Mouse (Mus musculus) CH12.LX (cell line): ENCODE results near the gene Mark4. TPM values are rescaled to one million over a fixed set of nuclear protein-coding genes. Genes with fewer than 3 reads are reported as not detected.
A peak's percentile ranks its signal among the peaks of the same experiment; 100 is the strongest.

Source experiments
- DNase-seq: peaks from one replicate; pipeline ENCODE4 v3.0.0-alpha.2; 2013; ENCODE audit errors: extremely low read depth
- H3K27ac ChIP-seq: 2 replicates; pipeline ENCODE4 v1.5.1; 2012; ENCODE audit warnings: low read depth, mild to moderate bottlenecking, control low read depth, moderate library complexity; ENCODE audit not compliant: insufficient read depth
- H3K27me3 ChIP-seq: replicated peaks from 2 replicates; pipeline ENCODE3; 2012; ENCODE audit warnings: inconsistent platforms
- H3K36me3 ChIP-seq, 2 experiments: replicated peaks in 1 of 2; 2 replicates each; pipeline versions ENCODE3 to v1.6.1; 2012; ENCODE audit warnings: inconsistent platforms in 1 of 2, low read length in 1 of 2, mild to moderate bottlenecking in 1 of 2, mixed read lengths in 1 of 2, moderate library complexity in 1 of 2; ENCODE audit not compliant: control insufficient read depth in 1 of 2, insufficient read depth in 1 of 2
- H3K4me1 ChIP-seq, 2 experiments: 2 replicates each; pipeline ENCODE4 v1.6.1; 2012; ENCODE audit warnings: inconsistent platforms in 1 of 2, moderate library complexity in 1 of 2; ENCODE audit not compliant: insufficient read depth in 2 of 2, control insufficient read depth in 1 of 2
- H3K4me2 ChIP-seq: 2 replicates; pipeline ENCODE4 v1.6.1; 2012; ENCODE audit warnings: low read depth, mild to moderate bottlenecking, control low read depth; ENCODE audit not compliant: poor library complexity, insufficient read depth, severe bottlenecking
- H3K4me3 ChIP-seq, 3 experiments: fragments of 150-350 bp in 1 of 3; sonication (generic) in 1 of 3; replicated peaks in 1 of 3; 2 replicates each; pipeline versions ENCODE3 to v1.5.1; 2011 to 2012; ENCODE audit warnings: low read depth in 2 of 3, low read length in 2 of 3, mild to moderate bottlenecking in 2 of 3, moderate library complexity in 2 of 3, control low read depth in 1 of 3, improper control_type of control experiment in 1 of 3, inconsistent platforms in 1 of 3, mixed read lengths in 1 of 3; ENCODE audit not compliant: poor library complexity in 1 of 3
- H3K79me2 ChIP-seq: replicated peaks from 2 replicates; pipeline ENCODE4 v1.6.1; 2012; ENCODE audit warnings: mild to moderate bottlenecking, moderate library complexity; ENCODE audit not compliant: control insufficient read depth, poor library complexity, insufficient read depth, severe bottlenecking; ENCODE audit errors: extremely low read depth
- H3K9ac ChIP-seq: 2 replicates; pipeline ENCODE4 v1.6.1; 2012; ENCODE audit warnings: low read depth, mild to moderate bottlenecking, control low read depth, moderate library complexity; ENCODE audit not compliant: insufficient read depth
- H3K9me3 ChIP-seq: replicated peaks from 2 replicates; pipeline ENCODE3; 2012; ENCODE audit warnings: low read length, inconsistent platforms, mixed read lengths
- BHLHE40 ChIP-seq: IDR thresholded peaks from 2 replicates; pipeline ENCODE4 v1.6.1; 2011; ENCODE audit warnings: mild to moderate bottlenecking, low read depth, low read length, improper control_type of control experiment
- CHD1 ChIP-seq: IDR thresholded peaks from 2 replicates; pipeline ENCODE4 v1.6.1; 2012; ENCODE audit warnings: low read depth, low read length, improper control_type of control experiment, inconsistent platforms
- CHD2 ChIP-seq: IDR thresholded peaks from 2 replicates; pipeline ENCODE4 v1.6.1; 2011; ENCODE audit warnings: low read length, improper control_type of control experiment
- CTCF ChIP-seq, 2 experiments: IDR thresholded peaks in 1 of 2; conservative IDR thresholded peaks in 1 of 2; 2 replicates each; pipeline ENCODE4 v1.5.1; 2011 to 2012; ENCODE audit warnings: low read depth in 2 of 2, low read length in 2 of 2, improper control_type of control experiment in 1 of 2, inconsistent platforms in 1 of 2, mild to moderate bottlenecking in 1 of 2, moderate library complexity in 1 of 2
- E2F4 ChIP-seq: IDR thresholded peaks from 2 replicates; pipeline ENCODE4 v1.6.1; 2011; ENCODE audit warnings: low read depth, low read length, improper control_type of control experiment; ENCODE audit not compliant: insufficient replicate concordance
- ELF1 ChIP-seq: IDR thresholded peaks from 2 replicates; pipeline ENCODE4 v1.6.1; 2014; ENCODE audit warnings: low read depth, mild to moderate bottlenecking, inconsistent platforms, low read length, improper control_type of control experiment
- EP300 ChIP-seq: IDR thresholded peaks from 2 replicates; pipeline ENCODE4 v1.6.1; 2011; ENCODE audit warnings: low read length, improper control_type of control experiment
- ETS1 ChIP-seq: conservative IDR thresholded peaks from 2 replicates; pipeline ENCODE4 v1.6.1; 2012; ENCODE audit warnings: low read depth, mild to moderate bottlenecking, inconsistent platforms, low read length, improper control_type of control experiment, moderate library complexity
- HCFC1 ChIP-seq: IDR thresholded peaks from 2 replicates; pipeline ENCODE4 v1.6.1; 2012; ENCODE audit warnings: low read depth, mild to moderate bottlenecking, inconsistent platforms, low read length, improper control_type of control experiment
- IRF4 ChIP-seq: IDR thresholded peaks from 2 replicates; pipeline ENCODE4 v1.6.1; 2014; ENCODE audit warnings: low read depth, mild to moderate bottlenecking, inconsistent platforms, low read length, improper control_type of control experiment
- JUN ChIP-seq: IDR thresholded peaks from 2 replicates; pipeline ENCODE4 v1.6.1; 2011; ENCODE audit warnings: low read depth, mild to moderate bottlenecking, low read length, improper control_type of control experiment, moderate library complexity; ENCODE audit not compliant: insufficient read depth
- MAFK ChIP-seq: IDR thresholded peaks from 2 replicates; pipeline ENCODE4 v1.6.1; 2011; ENCODE audit warnings: low read length, improper control_type of control experiment; ENCODE audit not compliant: insufficient replicate concordance
- MAX ChIP-seq: IDR thresholded peaks from 2 replicates; pipeline ENCODE4 v1.6.1; 2011; ENCODE audit warnings: low read length, improper control_type of control experiment
- MXI1 ChIP-seq: IDR thresholded peaks from 2 replicates; pipeline ENCODE4 v1.6.1; 2011; ENCODE audit warnings: mild to moderate bottlenecking, low read depth, low read length, improper control_type of control experiment
- MYC ChIP-seq: IDR thresholded peaks from 2 replicates; pipeline ENCODE4 v1.6.1; 2011; ENCODE audit warnings: low read depth, mild to moderate bottlenecking, improper control_type of control experiment, low read length
- NELFE ChIP-seq: IDR thresholded peaks from 2 replicates; pipeline ENCODE4 v1.6.1; 2011; ENCODE audit warnings: low read depth, low read length, improper control_type of control experiment
- NRF1 ChIP-seq: IDR thresholded peaks from 2 replicates; pipeline ENCODE4 v1.6.1; 2014; ENCODE audit warnings: low read depth, mild to moderate bottlenecking, inconsistent platforms, low read length, improper control_type of control experiment, moderate library complexity
- POLR2A ChIP-seq: IDR thresholded peaks from 2 replicates; pipeline ENCODE4 v1.6.1; 2011; ENCODE audit warnings: low read depth, mild to moderate bottlenecking, improper control_type of control experiment, low read length
- POLR2AphosphoS2 ChIP-seq: IDR thresholded peaks from 2 replicates; pipeline ENCODE4 v1.6.1; 2011; ENCODE audit warnings: low read depth, low read length, improper control_type of control experiment
- RAD21 ChIP-seq: IDR thresholded peaks from 2 replicates; pipeline ENCODE4 v1.6.1; 2011; ENCODE audit warnings: low read depth, mild to moderate bottlenecking, low read length, improper control_type of control experiment, moderate library complexity
- RCOR1 ChIP-seq: conservative IDR thresholded peaks from 2 replicates; pipeline ENCODE4 v1.6.1; 2012; ENCODE audit warnings: low read depth, mild to moderate bottlenecking, inconsistent platforms, low read length, improper control_type of control experiment
- SIN3A ChIP-seq: IDR thresholded peaks from 2 replicates; pipeline ENCODE4 v1.6.1; 2012; ENCODE audit warnings: low read length, improper control_type of control experiment, inconsistent platforms
- SMC3 ChIP-seq: IDR thresholded peaks from 2 replicates; pipeline ENCODE4 v1.6.1; 2011; ENCODE audit warnings: low read depth, low read length, improper control_type of control experiment
- TBP ChIP-seq: conservative IDR thresholded peaks from 2 replicates; pipeline ENCODE4 v1.6.1; 2011; ENCODE audit warnings: low read depth, low read length, improper control_type of control experiment
- TCF12 ChIP-seq: IDR thresholded peaks from 2 replicates; pipeline ENCODE4 v1.6.1; 2014; ENCODE audit warnings: low read depth, mild to moderate bottlenecking, inconsistent platforms, low read length, improper control_type of control experiment
- UBTF ChIP-seq: IDR thresholded peaks from 2 replicates; pipeline ENCODE4 v1.6.1; 2012; ENCODE audit warnings: low read depth, mild to moderate bottlenecking, inconsistent platforms, low read length, improper control_type of control experiment, moderate library complexity
- USF1 ChIP-seq: IDR thresholded peaks from 2 replicates; pipeline ENCODE4 v1.6.1; 2014; ENCODE audit warnings: low read depth, mild to moderate bottlenecking, inconsistent platforms, low read length, improper control_type of control experiment
- USF2 ChIP-seq: conservative IDR thresholded peaks from 2 replicates; pipeline ENCODE4 v1.6.1; 2011; ENCODE audit warnings: low read depth, low read length, improper control_type of control experiment
- ZKSCAN1 ChIP-seq: IDR thresholded peaks from 2 replicates; pipeline ENCODE4 v1.6.1; 2012; ENCODE audit warnings: low read depth, inconsistent platforms, low read length, improper control_type of control experiment, borderline replicate concordance
- ZMIZ1 ChIP-seq: IDR thresholded peaks from 2 replicates; pipeline ENCODE4 v1.6.1; 2012; ENCODE audit warnings: low read depth, mild to moderate bottlenecking, inconsistent platforms, low read length, improper control_type of control experiment
- dilution Hi-C: fragments of 300-500 bp; cut with MboI; formaldehyde crosslinking; loops from 2 replicates; pipeline ENCODE4 v1.14.3; 2020; ENCODE audit warnings: low sequenced_read_pairs; ENCODE audit not compliant: extremely low pct_unique_long_range_greater_than_20kb, extremely low pct_ligation_motif_present
- in situ Hi-C: fragments of 300-500 bp; cut with MboI; formaldehyde crosslinking; loops from 3 replicates; pipeline ENCODE4 v1.14.3; 2019; ENCODE audit warnings: low sequenced_read_pairs, low pct_ligation_motif_present, low pct_unique_long_range_greater_than_20kb, mixed read lengths
- polyA plus RNA-seq: library from polyadenylated mRNA; unstranded; fragments of >175 nt; gene quantifications from 2 replicates; pipeline ENCODE4 v1.2.1, GENCODE M21; 2012; ENCODE audit warnings: low read depth; ENCODE audit not compliant: insufficient read length
- total RNA-seq, 2 experiments: library from RNA; depleted of rRNA; stranded (reverse); fragments of 300-350 nt in 1 of 2; fragments of >200 nt in 1 of 2; gene quantifications; 2 replicates each; pipeline ENCODE4 v1.2.3; 2012 to 2014

Mark4 gene
- total and polyA plus RNA-seq, 3 experiments = 1.7 to 11.9 (median 7.3) TPM

DNA sequence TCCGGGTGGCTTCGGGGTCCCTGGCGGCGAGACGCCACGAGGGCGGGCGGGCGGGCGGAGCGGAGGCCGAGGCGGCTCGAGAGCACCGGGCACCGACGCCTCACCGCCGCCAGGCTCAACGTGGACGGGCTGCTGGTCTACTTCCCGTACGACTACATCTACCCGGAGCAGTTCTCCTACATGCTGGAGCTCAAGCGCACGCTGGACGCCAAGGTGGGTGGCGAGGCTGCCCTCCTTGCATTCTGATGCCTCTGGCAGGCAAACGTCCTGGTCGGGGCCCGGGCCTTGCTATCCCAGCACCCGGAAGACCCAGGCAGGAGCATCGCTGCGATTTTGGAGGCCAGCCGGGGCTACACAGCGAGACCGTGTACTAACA is 76.5 kb downstream of the Mark4 start:
- TF ChIP-seq POLR2AphosphoS2 (no peak), USF1 (no peak), E2F4 (no peak), NRF1 (0 out of 2 replicates have a peak, but pooled peaks have one; percentile 15), IRF4 (no peak), ELF1 (peak; percentile 32; the same call in 1 of the 2 replicates), ZKSCAN1 (no peak)
- peaks cover 35 to 40% of the 10 kb centered on the region in 2 experiments for H3K36me3 ChIP-seq
- no peak overlapping the region for H3K27ac ChIP-seq
- DNase-seq = no peak
- H3K9me3 ChIP-seq = no peaks in the 10 kb centered on the region
- dilution Hi-C loops = no loop called here
- no peaks in the 10 kb centered on the region for H3K27me3 ChIP-seq
- H3K4me2 ChIP-seq = peak overlapping the region; percentile 79
- in situ Hi-C loops = no loop called here
- H3K4me1 ChIP-seq = peaks cover 3 to 9% of the 10 kb centered on the region in 2 experiments; a peak in 3 of 4 replicates
- H3K4me3 ChIP-seq = peak overlapping the region; percentile 60 to 88 (median 84)
- H3K79me2 ChIP-seq = peaks cover 24% of the 10 kb centered on the region
- peak overlapping the region; percentile 69 for H3K9ac ChIP-seq

DNA sequence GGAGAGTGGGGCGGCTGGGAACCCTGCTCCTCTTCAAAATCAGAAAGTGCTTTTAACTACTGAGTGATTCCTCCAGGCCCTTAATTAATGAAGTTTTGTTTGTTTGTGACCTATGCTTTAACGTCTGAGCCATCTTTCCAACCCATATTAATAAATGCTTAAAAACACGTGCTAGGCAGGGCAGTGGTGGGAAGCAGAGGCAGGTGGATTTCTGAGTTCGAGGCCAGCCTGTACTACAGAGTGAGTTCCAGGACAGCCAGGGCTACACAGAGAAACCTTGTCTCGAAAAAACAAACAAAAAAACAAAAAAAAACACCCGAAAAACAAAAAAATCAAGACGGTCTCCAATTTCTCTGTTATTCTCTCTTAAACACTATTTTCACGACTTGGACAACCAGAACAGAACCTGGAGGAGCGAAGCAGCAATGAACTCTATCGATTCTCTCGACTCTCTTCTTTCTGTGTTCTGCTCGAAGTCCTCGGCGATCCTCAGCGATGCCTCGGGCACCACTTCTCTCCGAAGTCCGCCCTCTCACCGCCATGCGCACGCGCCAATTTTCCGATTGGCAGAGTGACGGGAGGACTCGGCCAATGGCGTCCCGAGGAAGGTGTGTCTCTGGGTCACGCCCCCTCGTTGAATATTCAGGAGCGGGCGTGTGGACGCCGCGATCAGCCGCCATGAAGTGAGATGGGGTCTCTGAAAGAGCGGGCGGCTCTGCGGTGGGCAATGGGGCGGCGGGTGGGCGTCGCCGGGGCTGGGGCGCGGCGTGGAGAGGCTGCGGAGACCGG is 77.0 kb downstream of the Mark4 start, which contains the start of gene Ercc2:
Gene Ercc2 (plus strand): TSS at position 634 of the 789 bp plus-strand sequence.
- in situ Hi-C loops = no loop called here
- Histone ChIP-seq H3K4me3 (peak within 1 kb of the TSS; percentile 60 to 88 (median 84)), H3K27me3 (no peaks in the 10 kb centered on the region), H3K4me2 (peak within 1 kb of the TSS; percentile 79), H3K27ac (no peak within 1 kb of the TSS), H3K9ac (peak within 1 kb of the TSS; percentile 69), H3K79me2 (peaks cover 24% of the 10 kb centered on the region), H3K36me3 (peaks cover 29 to 34% of the 10 kb centered on the region in 2 experiments), H3K9me3 (no peaks in the 10 kb centered on the region), H3K4me1 (peaks cover 3 to 9% of the 10 kb centered on the region in 2 experiments; a peak in 3 of 4 replicates)
- dilution Hi-C loops = no loop called here
- peak; percentile 99 for DNase-seq
- TF ChIP-seq ELF1 (peak; percentile 71), HCFC1 (peak; percentile 91), EP300 (no peak), NRF1 (peak; percentile 95), NELFE (no peak), CHD1 (no peak), RAD21 (no peak), ZKSCAN1 (no peak), IRF4 (peak; percentile 73; the same call in 1 of the 2 replicates), MXI1 (peak; percentile 60; the same call in 1 of the 2 replicates), TBP (peak; percentile 66), USF1 (no peak), UBTF (no peak), SMC3 (no peak), ETS1 (no peak), USF2 (no peak), RCOR1 (no peak), CHD2 (peak; percentile 50; the same call in 1 of the 2 replicates), TCF12 (peak; percentile 67; the same call in 1 of the 2 replicates), BHLHE40 (peak; percentile 50; the same call in 1 of the 2 replicates), E2F4 (no peak), SIN3A (peak; percentile 88), CTCF (conservative IDR thresholded peaks at IDR 0.05 in 1 of 2, IDR thresholded peaks at IDR 0.05 in 1 of 2; ENCODE audit: low read depth in 2 of 2, low read length in 2 of 2) (no peak), JUN (no peak), MAX (peak; percentile 68; the same call in 1 of the 2 replicates), ZMIZ1 (no peak), MAFK (no peak), MYC (no peak; the same call in 1 of the 2 replicates), POLR2A (peak; percentile 69)
